Mouse (Mus musculus) T-helper 17 cell (primary cell): ENCODE data around the gene Gm3755.
"Not testable (repeated sequence)": the region's sequence is repeated elsewhere in the genome, so short reads cannot be mapped to it uniquely, and the experiment has no call there.

Source experiments
- in situ Hi-C, 2 experiments: fragments of 300-600 bp; cut with MboI, MseI; formaldehyde crosslinking; loops; 1 replicate in 1 of 2; 2 replicates in 1 of 2; pipeline ENCODE4 v1.15.1; 2025; ENCODE audit warnings: high pct_unique_total_duplicates in 2 of 2

The Gm3755 gene

DNA sequence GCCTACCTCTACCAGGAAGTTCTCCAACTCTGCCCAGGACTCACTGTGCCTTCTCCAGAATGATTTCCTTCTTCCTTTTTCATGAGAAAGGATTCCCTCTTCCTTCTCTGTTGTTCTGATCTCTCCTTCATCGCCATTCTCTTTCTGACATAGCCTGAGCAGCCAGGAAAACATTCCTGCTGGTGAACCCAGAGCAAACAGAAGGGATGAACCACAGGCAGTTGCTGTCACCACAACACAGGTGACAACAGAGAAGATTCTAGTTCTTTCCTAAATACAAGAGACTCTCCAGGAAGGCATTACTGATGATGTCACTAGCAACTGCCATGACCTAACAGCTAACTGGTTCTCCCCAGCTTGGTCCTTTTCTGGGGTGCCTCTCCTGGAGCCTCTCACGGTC, at the start of gene Gm3755:
Gene Gm3755, minus strand, starts transcription at position 101 of the 400 bp plus-strand sequence.
- in situ Hi-C loops, result loop anchor here in 1 of 2 experiments (10.0 kb wide), 1 partner anchor 726 kb away; the partner anchor contains the start of gene Gm8050

DNA sequence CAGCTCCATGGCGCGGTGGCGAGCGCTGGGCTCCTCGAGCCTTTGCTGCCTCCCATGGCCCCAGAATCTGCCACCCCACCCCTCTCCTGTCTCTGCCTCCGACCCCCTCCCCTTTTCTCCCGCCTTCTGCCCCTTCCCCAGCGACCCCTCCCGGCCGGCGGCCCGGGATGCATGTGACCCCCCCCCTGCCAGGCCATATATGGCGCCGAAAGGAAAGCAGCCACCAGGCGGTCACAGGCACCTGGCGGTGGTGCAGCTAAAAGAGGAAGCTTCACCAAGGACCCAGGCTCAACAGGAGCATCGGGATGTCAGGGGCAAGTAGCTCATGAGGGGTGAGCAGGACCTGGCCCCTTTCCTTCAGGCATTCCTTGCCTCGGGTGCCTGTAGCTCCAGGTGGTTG, 38.0 kb upstream of the Gm3755 start:
- in situ Hi-C loops, result loop anchor here (25.0 kb wide), 2 partner anchors 176 to 1376 kb away; partner anchors contain the start of genes Gm3468 (in 1 of the 2) and Gm3739 (in 1 of the 2)

DNA sequence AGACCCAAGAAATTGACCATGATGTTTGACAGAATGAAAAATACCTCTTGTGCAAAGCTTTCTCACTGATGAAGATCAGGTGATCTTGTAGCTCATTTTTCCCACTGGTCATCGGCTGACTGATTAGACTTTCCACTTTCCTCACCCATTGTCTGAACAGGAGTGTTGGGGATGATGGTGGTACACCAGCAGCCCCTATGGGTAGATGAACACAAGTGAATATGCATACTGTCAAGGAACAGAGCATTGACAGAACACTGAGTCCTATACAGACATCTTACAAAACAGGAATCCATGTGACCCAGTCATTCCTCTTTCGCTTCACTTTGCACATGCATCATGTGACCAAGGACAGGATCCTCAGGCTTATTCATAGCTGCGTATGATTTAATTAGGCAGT, 32.9 kb upstream of the Gm3755 start, which contains the start of gene Gm3752:
Gene Gm3752, minus strand, starts transcription at position 101 of the 400 bp plus-strand sequence.
- in situ Hi-C loops, result loop anchor here (25.0 kb wide), 2 partner anchors 171 to 1371 kb away; partner anchors contain the start of genes Gm3468 (in 1 of the 2) and Gm3739 (in 1 of the 2)

GRCm38 (mm10) chr14:7422496-7422895, 28.2 kb downstream of the Gm3755 start:
- in situ Hi-C loops, result not testable (repeated sequence)
